Mouse (Mus musculus): Measurements from ENCODE around the gene Cbfb. TPM values are rescaled to one million over a fixed set of nuclear protein-coding genes. Genes with fewer than 3 reads are reported as not detected.

Cbfb gene
- polyA plus RNA-seq, 1 experiment from 2014 or later, result 34.7 TPM

Other genes with a start within 250 kb of the Cbfb start
- not detected in 2 replicates for gene Ces2e, start 244.4 kb upstream of the Cbfb start, polyA plus RNA-seq (2014; fragmentation: Nextera tagmentation; extraction: Ambion mirVana)
- gene Ces2f, start 223.3 kb upstream of the Cbfb start, polyA plus RNA-seq (2014; fragmentation: Nextera tagmentation; extraction: Ambion mirVana), result not detected in 2 replicates
- not detected in 2 replicates for gene Ces2g, start 209.0 kb upstream of the Cbfb start, polyA plus RNA-seq (2014; fragmentation: Nextera tagmentation; extraction: Ambion mirVana)
- not detected in 2 replicates for gene Ces2h, start 169.8 kb upstream of the Cbfb start, polyA plus RNA-seq (2014; fragmentation: Nextera tagmentation; extraction: Ambion mirVana)
- not detected in 2 replicates for gene Ces3a, start 122.1 kb upstream of the Cbfb start, polyA plus RNA-seq (2014; fragmentation: Nextera tagmentation; extraction: Ambion mirVana)
- not detected in 2 replicates for gene Ces3b, start 86.9 kb upstream of the Cbfb start, polyA plus RNA-seq (2014; fragmentation: Nextera tagmentation; extraction: Ambion mirVana)
- not detected in 2 replicates for gene Ces4a, start 38.9 kb upstream of the Cbfb start, polyA plus RNA-seq (2014; fragmentation: Nextera tagmentation; extraction: Ambion mirVana)
- 38.7 and 39.9 TPM in 2 replicates for gene D230025D16Rik, start 54.5 kb downstream of the Cbfb start, polyA plus RNA-seq (2014; fragmentation: Nextera tagmentation; extraction: Ambion mirVana)
- gene B3gnt9, start 84.5 kb downstream of the Cbfb start, polyA plus RNA-seq (2014; fragmentation: Nextera tagmentation; extraction: Ambion mirVana), result 3.2 and 5.6 TPM in 2 replicates
- gene Tradd, start 93.9 kb downstream of the Cbfb start, polyA plus RNA-seq (2014; fragmentation: Nextera tagmentation; extraction: Ambion mirVana), result 13.5 and 15.0 TPM in 2 replicates
- gene Fbxl8, start 94.0 kb downstream of the Cbfb start, polyA plus RNA-seq (2014; fragmentation: Nextera tagmentation; extraction: Ambion mirVana), result 0.72 and 0.96 TPM in 2 replicates
- gene Hsf4, start 99.1 kb downstream of the Cbfb start, polyA plus RNA-seq (2014; fragmentation: Nextera tagmentation; extraction: Ambion mirVana), result 0.14 and 0.35 TPM in 2 replicates
- gene Nol3, start 105.5 kb downstream of the Cbfb start, polyA plus RNA-seq (2014; fragmentation: Nextera tagmentation; extraction: Ambion mirVana), result 3.0 and 4.2 TPM in 2 replicates
- gene 4931428F04Rik, start 119.2 kb downstream of the Cbfb start, polyA plus RNA-seq (2014; fragmentation: Nextera tagmentation; extraction: Ambion mirVana), result 65.7 and 98.8 TPM in 2 replicates
- 8.6 and 13.1 TPM in 2 replicates for gene Exoc3l, start 125.4 kb downstream of the Cbfb start, polyA plus RNA-seq (2014; fragmentation: Nextera tagmentation; extraction: Ambion mirVana)
- gene E2f4, start 127.0 kb downstream of the Cbfb start, polyA plus RNA-seq (2014; fragmentation: Nextera tagmentation; extraction: Ambion mirVana), result 43.9 and 51.7 TPM in 2 replicates
- gene Elmo3, start 134.9 kb downstream of the Cbfb start, polyA plus RNA-seq (2014; fragmentation: Nextera tagmentation; extraction: Ambion mirVana), result 0.55 and 1.1 TPM in 2 replicates
- 0.72 and 0.86 TPM in 2 replicates for gene Lrrc29, start 155.6 kb downstream of the Cbfb start, polyA plus RNA-seq (2014; fragmentation: Nextera tagmentation; extraction: Ambion mirVana)
- 122 and 149 TPM in 2 replicates for gene Tmem208, start 155.7 kb downstream of the Cbfb start, polyA plus RNA-seq (2014; fragmentation: Nextera tagmentation; extraction: Ambion mirVana)
- 0.59 and 0.84 TPM in 2 replicates for gene Fhod1, start 177.3 kb downstream of the Cbfb start, polyA plus RNA-seq (2014; fragmentation: Nextera tagmentation; extraction: Ambion mirVana)
- 8.3 and 10.2 TPM in 2 replicates for gene Slc9a5, start 178.2 kb downstream of the Cbfb start, polyA plus RNA-seq (2014; fragmentation: Nextera tagmentation; extraction: Ambion mirVana)
- gene Plekhg4, start 202.6 kb downstream of the Cbfb start, polyA plus RNA-seq (2014; fragmentation: Nextera tagmentation; extraction: Ambion mirVana), result 1.4 and 3.0 TPM in 2 replicates
- gene Kctd19, start 242.8 kb downstream of the Cbfb start, polyA plus RNA-seq (2014; fragmentation: Nextera tagmentation; extraction: Ambion mirVana), result not detected in 2 replicates
- 1.5 and 1.7 TPM in 2 replicates for gene Lrrc36, start 242.9 kb downstream of the Cbfb start, polyA plus RNA-seq (2014; fragmentation: Nextera tagmentation; extraction: Ambion mirVana)

Measured in midbrain, embryonic 14.5 days (tissue).